Mouse (Mus musculus) heart, adult 2 months (tissue): ENCODE data around the gene Uba1.

Source experiments
- CTCF ChIP-seq: fragments of 200-600 bp; IDR thresholded peaks from 2 replicates; pipeline ENCODE4 v1.8.1; 2022; ENCODE audit warnings: antibody characterized with exemption, mild to moderate bottlenecking, moderate library complexity
- EP300 ChIP-seq: fragments of 200-500 bp; IDR thresholded peaks from 2 replicates; pipeline ENCODE4 v1.6.1; 2011; ENCODE audit warnings: low read depth, low read length, control low read depth; ENCODE audit not compliant: insufficient read depth

- TF ChIP-seq CTCF = no peak
- no peak for TF ChIP-seq EP300
Observed at GRCm38 (mm10) chrX:20616861-20617175, 41.3 kb upstream of the Uba1 start.
